Mouse (Mus musculus): Measurements from ENCODE around the gene Gm3402. TPM values are rescaled to one million over a fixed set of nuclear protein-coding genes. Genes with fewer than 3 reads are reported as not detected.

The Gm3402 gene
- polyA plus RNA-seq, 1 experiment = not detected

DNA sequence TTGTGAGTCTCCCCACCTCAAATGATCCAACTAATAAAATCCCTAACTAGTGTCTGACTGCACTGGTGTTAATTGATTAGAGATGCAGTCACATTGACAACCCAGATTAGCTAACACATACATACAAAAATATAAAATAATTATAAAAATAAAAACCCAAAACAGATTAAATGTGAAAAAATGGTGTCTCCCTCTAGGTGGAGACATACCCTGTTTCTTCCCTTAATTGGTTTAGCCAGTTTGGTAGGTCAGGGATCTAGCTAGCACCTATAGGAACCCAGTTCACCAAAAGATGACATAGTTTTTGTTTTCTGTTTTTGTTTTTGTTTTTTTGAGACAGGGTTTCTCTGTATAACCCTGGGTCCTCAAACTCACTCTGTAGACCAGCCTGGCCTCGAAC, 50.3 kb downstream of the Gm3402 start:
- Histone ChIP-seq H3K27me3 (ENCODE audit: control insufficient read depth) (no peaks in the 10 kb centered on the region), H3K4me3 (replicated peaks) (no peak overlapping the region)

More for the DNA sequence above, 50.3 kb downstream of the Gm3402 start:
- no peak for TF ChIP-seq GATA1 (IDR thresholded peaks at IDR 0.05; ENCODE audit: low read length)
- no peak for TF ChIP-seq TAL1 (IDR thresholded peaks at IDR 0.05; ENCODE audit: low read length)
- Histone ChIP-seq H3K36me3 (ENCODE audit: control insufficient read depth) (no peaks in the 10 kb centered on the region), H3K9me3 (ENCODE audit: control insufficient read depth, low read length) (no peaks in the 10 kb centered on the region), H3K4me1 (ENCODE audit: control insufficient read depth) (no peaks in the 10 kb centered on the region)

Other genes starting within 250 kb of the Gm3402 start
- gene Wasf3, start 129.1 kb upstream of the Gm3402 start, polyA plus RNA-seq (2012) = not detected in 2 replicates
- not detected in 2 replicates for gene Gm6408, start 32.2 kb upstream of the Gm3402 start, polyA plus RNA-seq (2012)
- gene Gm6370, start 22.8 kb upstream of the Gm3402 start, polyA plus RNA-seq (2012) = not detected in 2 replicates
- not detected in 2 replicates for gene 4930449I24Rik, start 11.7 kb upstream of the Gm3402 start, polyA plus RNA-seq (2012)
- not detected in 2 replicates for gene Gm3404, start 11.7 kb downstream of the Gm3402 start, polyA plus RNA-seq (2012)
- not detected in 2 replicates for gene Gm3409, start 23.5 kb downstream of the Gm3402 start, polyA plus RNA-seq (2012)
- not detected in 2 replicates for gene Gm3415, start 42.0 kb downstream of the Gm3402 start, polyA plus RNA-seq (2012)
- not detected in 2 replicates for gene Gpr12, start 71.1 kb downstream of the Gm3402 start, polyA plus RNA-seq (2012)

All from erythroblast, embryonic 14.5 days (primary cell).